Mouse (Mus musculus) heart, adult 11 months (tissue): ENCODE data around the gene Itga3.

Source experiments
- DNase-seq: peaks from one replicate; pipeline ENCODE4 v3.0.0; 2022

Gene Itga3

GRCm38 (mm10) chr11:95076536-95077111 is at the start of gene Itga3:
Gene Itga3 (minus strand): TSS chr11:95076801.
- peak; percentile 98 for DNase-seq

GRCm38 (mm10) chr11:95125366-95125948 is 48.9 kb upstream of the Itga3 start:
- DNase-seq = no peak

- no peak for DNase-seq
These were observed 45.5 kb upstream of the Itga3 start for GRCm38 (mm10) chr11:95122100-95122489.

- DNase-seq = no peak
These were observed 44.8 kb upstream of the Itga3 start for GRCm38 (mm10) chr11:95121161-95122099.

- DNase-seq = no peak
These were observed 44.0 kb upstream of the Itga3 start for GRCm38 (mm10) chr11:95120633-95121020.

GRCm38 (mm10) chr11:95119990-95120632 is 43.5 kb upstream of the Itga3 start, which contains the start of gene Dlx3:
Gene Dlx3 (plus strand): TSS chr11:95120119.
- no peak for DNase-seq

- peak; percentile 93 for DNase-seq
These were observed 41.9 kb upstream of the Itga3 start for GRCm38 (mm10) chr11:95118505-95118904.

GRCm38 (mm10) chr11:95117030-95117429 is 40.4 kb upstream of the Itga3 start:
- DNase-seq = peak; percentile 94

GRCm38 (mm10) chr11:95110081-95110480 is 33.5 kb upstream of the Itga3 start:
- no peak for DNase-seq

GRCm38 (mm10) chr11:95109000-95109399 is 32.4 kb upstream of the Itga3 start:
- DNase-seq = no peak

- DNase-seq = peak; percentile 95
These were observed 30.0 kb upstream of the Itga3 start for GRCm38 (mm10) chr11:95106440-95107236.

GRCm38 (mm10) chr11:95105274-95105874 is 28.8 kb upstream of the Itga3 start:
- DNase-seq = peak; percentile 92

- DNase-seq = peak; percentile 96
These were observed 27.7 kb upstream of the Itga3 start for GRCm38 (mm10) chr11:95104266-95104665.

GRCm38 (mm10) chr11:95102161-95102904 is 25.7 kb upstream of the Itga3 start:
- peak; percentile 87 for DNase-seq

GRCm38 (mm10) chr11:95101071-95101788 is 24.6 kb upstream of the Itga3 start:
- peak; percentile 92 for DNase-seq

GRCm38 (mm10) chr11:95100393-95100792 is 23.8 kb upstream of the Itga3 start:
- DNase-seq = peak; percentile 92

- DNase-seq = no peak
These were observed 21.9 kb upstream of the Itga3 start for GRCm38 (mm10) chr11:95098346-95099095.

- no peak for DNase-seq
These were observed 21.3 kb upstream of the Itga3 start for GRCm38 (mm10) chr11:95097889-95098288.

- peak; percentile 88 for DNase-seq
These were observed 20.2 kb upstream of the Itga3 start for GRCm38 (mm10) chr11:95096608-95097373.
